Mouse (Mus musculus) lung, postnatal 25 days (tissue): Measurements from ENCODE around the gene Set.
A peak's percentile ranks its signal among the peaks of the same experiment; 100 is the strongest.

Experiments
- DNase-seq: peaks from one replicate; pipeline ENCODE4 v3.0.0; 2022; ENCODE audit warnings: low spot score

Set gene

DNA sequence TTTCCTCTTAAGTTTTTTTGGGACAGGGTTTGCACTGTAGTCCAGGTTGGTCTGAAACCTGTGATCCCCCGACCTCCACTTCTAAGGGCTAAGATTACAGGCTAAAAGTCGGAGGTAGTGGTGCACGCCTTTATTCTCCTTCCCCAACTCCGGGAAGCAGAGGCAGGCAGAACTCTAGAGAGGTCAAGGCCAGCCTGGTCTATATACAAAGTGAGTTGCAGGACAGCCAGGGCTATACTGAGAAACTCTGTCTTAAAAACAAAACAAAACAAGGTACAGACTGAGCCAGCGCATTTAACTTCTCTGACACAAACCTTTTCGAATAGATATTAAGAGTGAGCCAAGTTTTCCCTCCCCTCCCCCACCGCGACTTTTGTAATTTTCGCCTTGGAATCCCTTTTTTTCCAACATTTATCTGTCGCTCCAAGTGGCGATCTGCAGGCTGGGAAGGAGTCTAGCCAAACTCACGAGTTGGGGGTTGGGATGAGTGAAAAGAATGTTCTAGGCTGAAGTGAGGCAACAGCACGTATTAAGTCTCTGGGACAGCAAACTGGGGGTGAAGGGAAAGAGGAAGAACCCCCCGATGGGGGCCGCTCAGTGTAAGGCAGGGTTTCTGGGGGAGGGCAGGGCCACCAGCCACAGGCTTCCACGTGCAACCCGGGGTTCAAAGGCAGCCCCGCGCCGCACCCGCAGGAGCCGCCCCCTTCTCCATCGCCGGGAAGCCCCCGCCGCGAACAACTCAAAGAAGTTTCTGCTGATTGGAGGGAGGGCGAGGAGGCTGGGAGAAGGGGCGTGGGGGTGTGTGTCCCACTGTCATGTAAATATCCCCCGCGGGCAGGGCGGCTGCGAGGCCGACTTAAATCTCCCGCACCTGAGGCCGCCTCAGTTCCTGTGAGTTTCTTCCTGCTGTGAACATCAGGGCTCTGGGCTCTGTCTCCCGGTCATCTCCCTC, 4.3 kb downstream of the Set start:
- peak; percentile 31 for DNase-seq

DNA sequence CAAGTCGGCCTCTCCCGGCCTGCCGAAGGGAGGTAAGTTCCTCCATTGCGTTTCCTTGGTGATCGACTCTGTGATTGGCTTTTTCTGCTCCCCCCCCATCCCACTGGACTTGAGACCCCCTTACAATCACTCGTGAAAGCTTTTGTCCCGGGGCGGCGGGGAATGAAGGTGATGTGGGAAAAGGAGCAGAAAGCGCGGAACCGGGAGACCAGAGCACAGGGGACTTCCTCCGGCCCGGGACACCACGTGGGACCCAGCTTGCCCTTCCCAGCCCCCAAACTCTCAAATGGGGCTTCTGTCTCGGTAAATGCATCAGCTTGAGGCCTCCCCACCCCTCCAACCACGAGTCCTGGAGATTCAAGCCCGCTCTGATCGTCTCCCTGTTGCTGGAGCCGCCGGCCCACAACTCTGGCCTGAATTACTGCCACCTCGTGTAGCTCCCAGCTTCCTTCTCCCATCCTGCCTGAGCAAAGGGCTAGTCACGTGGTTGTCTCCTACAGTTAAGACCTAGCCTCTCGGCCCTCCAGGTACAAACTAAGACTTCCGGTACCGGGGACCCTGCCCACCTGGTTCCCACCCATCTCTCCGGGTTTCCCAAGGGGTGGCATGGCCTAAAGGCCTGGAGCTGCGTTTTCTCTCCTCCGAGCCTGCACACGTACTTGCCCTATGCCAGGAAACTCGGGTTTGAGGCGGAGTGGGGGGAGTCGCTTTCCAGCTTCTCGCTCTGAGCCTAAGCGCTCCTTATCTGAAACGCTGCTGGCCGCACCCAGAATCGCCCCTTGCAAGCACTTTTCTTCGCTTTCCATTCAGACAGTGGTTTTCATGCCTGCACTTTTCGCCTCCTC, 5.3 kb downstream of the Set start:
- peak; percentile 64 for DNase-seq

DNA sequence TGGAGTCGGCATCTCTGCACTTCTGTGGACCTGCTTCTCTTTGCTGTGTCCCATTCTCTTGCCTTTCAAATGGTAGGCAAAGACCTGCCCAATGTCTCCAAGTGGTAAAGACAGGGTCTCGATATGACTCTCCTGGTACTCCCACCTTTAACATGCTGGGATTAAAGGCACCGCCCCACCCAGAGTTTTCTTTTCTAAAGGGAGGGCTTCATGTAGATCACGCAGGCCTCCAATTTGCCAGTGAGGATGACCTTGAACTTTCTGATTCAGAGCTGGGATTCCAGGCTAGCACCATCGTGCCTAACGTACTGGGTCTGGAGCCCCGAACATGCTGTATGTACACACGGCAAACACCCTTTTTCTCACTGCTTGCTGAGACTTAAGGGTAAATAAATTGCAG, 6.1 kb downstream of the Set start:
- DNase-seq = no peak

DNA sequence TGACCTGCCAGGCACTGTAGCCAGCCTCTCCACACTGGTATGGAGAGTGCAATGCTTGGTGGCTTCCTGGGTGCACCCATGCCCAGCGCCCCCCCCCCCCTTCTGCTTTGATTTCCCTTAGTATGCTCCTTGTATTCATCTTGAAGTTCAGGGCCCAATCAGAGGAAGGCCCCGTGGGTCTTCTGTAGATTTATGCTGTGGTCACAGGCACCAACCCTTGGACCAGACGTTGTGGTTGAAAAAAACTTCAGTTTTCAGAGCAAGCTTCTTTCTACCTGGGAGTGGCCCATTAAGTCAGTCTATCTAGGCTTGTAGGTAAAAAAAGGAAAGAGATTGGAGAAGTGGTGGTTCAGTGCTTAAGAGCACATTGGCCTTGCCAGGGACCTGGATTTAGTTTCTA, 6.6 kb downstream of the Set start:
- DNase-seq = no peak

DNA sequence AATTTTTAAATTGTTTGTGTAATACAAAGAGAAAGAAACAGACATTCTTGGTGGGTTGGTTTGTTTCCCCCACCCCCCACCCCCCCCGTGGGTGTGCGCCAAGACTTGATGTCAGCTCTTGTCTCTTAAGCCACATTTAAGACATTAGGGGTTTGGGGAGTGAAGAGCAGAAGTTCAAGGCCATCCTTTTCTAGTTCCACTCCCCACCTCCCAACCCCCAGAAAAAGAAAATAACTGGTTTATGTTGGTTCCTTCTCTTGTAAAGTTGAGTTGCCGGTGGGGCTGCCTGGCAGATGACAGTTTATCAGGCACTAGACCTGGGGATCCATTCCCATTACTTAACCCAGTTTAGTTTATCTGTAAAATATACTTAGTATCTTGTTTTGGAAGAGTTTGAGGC, 7.1 kb downstream of the Set start:
- DNase-seq = no peak

DNA sequence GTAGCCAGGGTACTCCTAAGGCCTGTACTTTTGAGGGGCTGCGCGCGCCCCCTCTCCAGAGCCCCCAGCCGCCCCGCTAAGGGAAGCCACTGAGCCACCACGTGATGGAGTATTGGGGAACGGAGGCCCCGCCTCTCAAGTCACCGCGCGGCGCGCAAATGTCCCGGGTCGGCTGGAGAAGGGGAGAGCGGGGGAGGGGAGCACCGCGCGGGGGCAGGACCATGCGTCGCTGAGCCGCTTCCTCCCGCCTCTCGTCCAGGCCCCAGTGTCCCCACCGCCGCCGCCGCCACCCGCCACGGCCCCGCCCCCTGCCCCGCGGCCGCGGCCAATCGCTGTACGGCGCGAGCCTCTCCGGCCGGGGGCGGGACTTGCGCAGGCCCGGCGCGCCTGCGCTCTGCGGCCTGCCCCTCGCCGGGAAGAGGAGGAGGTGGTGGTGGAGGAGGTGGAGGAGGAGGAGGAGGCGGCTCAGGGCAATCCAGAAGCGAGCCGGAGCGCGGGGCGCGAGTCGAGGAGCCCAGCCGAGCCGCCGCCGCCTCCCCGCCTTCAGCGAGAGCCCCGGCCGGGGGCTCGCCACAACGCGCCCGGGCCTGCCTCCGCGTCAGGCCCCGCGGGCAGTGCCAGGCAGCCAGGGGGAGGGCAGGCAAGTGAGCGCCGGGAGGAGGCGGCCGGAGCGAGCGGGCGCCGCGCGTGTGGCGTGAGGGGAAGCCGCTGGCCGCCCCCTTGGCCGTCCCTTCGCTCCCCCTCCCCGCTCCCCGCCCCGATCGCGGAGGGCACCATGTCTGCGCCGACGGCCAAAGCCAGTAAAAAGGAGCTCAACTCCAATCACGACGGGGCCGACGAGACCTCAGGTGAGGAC, 9.1 kb downstream of the Set start:
- peak; percentile 96 for DNase-seq

DNA sequence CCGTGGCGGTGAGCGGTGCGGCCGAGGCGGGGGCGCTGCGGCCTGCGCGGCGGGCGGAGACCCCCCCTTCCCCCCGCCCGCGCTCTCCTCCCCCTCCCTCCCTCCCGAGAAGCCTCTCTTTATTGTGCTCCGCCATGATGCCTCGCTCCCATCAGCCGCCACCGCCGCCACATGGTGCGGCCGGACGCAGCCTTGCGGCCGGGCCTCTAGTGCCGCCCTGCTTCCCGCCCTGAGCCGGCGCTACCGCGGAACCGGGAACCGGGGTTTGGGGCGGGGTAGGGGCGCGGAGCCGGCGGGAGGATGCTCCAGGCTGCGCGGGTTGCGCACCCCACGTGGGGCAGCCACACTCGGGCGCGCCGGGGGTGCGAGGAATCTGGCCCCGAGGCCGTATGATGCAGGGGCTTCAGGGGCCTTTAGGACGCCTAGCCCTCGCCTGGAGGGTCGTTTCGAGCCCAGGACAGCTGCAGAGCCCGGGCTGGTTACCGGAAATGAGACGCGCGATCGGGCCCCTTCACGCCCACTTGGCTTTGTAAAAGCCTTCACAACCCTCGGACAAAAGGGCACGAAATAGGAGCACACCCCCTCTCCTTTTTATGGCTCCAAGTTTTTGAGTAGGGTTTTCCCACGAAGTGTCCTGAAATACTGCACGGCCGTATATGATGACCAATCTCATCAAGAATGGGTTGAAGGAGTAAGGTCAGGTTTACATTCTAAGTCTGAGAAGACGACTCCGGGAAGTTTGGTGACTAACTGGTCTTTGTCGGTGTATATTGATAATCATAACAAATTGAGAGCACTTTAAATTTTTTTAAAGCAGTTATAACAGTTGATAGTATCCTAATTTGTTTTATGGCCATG, 10.1 kb downstream of the Set start:
- peak; percentile 38 for DNase-seq

DNA sequence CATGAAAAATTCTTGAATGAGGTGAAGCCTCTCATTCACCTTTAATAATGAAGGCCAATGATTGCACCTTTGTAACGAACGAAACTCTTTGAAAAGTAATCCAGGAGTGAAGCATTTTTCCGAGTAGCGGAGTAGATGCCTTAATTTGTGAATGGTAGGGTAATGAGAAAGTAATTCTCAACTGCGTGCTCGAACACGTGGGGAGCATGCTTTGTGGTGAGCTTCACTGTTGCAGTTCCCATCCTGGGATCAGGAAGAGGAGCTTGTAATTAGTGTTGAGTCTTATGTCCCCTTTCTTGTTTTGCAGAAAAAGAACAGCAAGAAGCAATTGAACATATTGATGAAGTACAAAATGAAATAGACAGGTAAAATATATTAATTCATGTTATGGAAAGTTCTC, 10.8 kb downstream of the Set start:
- no peak for DNase-seq

DNA sequence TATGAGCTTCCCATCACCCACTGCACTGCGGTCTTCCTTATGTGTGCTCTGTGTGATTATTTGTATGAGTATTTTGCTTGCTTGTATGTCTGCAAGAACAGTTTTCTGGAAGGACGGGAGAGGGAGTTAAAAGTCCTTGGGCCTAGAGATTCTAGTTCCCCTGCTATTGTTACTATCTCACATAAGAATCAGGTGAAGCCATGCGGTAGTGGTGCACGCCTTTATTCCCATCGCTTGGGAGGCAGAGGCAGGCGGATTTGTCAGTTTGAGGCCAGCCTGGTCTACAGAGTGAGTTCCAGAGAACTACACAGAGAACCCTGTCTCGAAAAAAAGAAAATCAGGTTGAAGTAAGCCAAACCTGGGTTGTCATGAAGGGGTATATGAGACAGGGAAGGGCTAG, 15.7 kb downstream of the Set start:
- DNase-seq = no peak

DNA sequence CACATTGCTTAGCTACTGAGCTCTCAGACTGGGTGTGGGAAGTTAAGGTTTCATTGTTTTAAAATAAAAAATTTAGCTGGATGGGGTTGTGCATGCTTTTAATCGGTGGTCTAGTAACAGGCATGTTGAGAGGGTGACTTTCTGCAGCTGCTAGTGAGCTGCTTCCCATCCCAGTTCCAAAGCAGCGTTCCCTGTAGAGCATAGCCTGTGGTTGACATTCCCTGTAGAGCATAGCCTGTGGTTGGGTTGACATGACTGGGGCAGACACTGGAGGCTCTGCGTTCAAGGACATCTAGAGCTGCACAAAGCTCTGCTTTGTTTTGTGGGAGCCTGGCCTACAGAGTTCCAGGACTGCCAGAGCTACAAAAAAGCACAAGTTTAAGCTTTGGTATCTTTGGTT, 16.1 kb downstream of the Set start:
- DNase-seq = no peak

DNA sequence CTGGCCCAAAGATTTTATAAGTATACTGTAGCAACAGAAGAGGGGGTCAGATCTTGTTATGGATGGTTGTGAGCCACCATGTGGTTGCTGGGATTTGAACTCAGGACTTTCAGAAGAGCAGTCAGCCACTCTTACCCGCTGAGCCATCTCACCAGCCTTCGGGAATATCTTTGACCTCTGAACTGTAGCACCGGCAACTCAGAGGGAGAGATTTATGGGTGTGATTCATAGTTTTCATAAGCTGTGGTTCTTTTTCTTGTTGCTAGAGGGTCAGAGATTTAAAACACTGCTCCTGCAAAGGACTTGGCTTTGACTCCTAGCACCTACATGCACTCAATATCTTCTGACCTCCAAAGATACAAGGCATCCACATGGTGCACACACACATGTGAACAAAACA, 18.4 kb downstream of the Set start:
- no peak for DNase-seq

DNA sequence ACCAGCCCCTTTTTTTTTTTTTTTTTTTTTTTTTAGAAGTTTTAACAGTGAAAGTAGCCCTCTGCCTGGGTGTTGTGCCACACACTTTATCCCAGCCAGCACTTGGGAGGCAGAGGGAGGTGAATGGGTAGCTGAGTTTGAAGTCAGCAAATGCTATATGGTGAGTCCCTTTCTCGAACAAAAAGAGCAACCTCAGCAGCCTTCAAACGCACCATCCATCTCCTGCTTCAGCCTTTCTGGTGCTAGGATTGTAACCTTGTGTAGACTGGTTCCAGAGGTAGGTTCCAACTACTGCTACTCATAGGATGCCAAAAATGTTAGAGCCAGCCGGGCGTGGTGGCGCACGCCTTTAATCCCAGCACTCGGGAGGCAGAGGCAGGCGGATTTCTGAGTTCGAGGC, 19.3 kb downstream of the Set start:
- no peak for DNase-seq

DNA sequence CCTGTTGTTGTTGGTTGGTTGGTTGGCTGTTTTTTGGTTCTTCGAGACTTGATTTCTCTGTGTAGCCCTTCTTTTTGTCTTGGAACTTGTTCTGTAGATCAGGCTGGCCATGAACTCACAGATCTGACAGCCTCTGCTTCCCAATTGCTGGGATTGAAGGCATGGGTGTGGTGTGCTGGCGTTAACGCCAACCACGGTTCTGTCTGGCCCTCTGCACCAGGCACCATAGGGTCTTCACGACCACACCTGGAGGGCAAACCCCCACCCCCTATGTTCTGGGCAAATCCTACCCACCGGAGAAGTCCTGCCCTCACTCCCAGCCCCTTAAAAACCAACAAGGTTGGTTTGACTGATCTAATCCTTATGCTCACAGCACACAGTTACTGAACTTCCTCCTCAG, 19.8 kb downstream of the Set start:
- DNase-seq = no peak

DNA sequence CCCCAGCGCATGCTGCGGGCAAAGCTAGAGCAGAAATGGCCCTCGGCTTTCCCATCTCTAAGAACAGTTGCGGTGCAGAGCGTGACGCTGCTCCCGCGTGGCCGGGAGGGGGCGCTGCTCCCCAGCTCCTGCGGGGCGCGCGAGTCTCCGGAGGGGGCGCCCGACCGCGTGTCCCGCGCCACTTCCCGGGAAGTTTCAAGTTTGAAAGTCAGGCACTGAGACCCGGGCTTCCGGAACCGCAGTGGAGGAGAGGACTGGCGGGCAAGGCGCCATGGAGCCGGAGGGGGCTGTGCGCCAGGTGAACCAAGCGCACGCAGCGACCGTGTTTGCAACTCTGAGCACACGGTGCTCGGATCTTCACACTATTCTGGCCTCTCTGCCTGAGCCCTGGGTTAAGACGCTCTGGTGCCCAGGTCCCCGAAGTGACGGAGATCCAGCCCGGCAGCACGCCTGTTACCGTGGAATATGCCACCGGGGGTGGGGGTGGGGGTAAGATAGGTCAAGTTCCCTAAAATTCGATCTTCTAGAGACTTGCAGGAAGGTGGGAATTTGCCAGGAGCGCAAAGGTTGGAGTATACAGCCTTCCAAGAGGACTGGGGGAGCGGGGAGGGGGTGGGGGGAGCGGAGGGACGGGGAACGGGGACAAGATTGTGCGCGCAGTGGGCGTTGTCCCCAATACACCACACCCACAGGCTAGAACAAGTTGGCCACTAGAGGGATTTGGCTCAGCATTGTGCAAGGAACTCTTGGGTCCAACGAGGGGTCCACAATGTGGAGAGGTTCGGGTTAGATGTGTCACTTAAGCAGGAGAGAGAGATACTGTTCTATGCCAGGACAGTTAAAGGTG, 20.5 kb downstream of the Set start, which contains the start of gene Pkn3:
Pkn3 (plus strand) TSS at position 183 of the 847 bp plus-strand sequence.
- peak; percentile 86 for DNase-seq

DNA sequence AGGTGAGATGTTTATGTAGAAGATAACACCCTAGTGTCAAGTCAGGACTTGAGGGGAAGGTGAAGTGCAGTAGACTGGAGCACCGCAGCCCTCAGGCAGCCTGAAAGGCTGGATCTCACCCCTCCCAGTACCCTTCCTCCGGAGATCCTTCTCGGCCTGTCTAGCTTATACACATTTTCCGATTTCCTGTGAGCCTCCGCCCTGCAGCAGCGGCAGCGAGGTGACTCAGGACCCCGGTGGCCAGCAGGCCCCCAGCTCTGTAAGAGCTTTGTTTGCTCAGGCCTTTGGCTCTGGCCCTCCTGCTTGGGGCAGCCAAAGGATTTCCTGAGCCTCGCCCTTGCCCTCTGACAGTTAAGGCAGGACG, 21.2 kb downstream of the Set start:
- peak; percentile 59 for DNase-seq

DNA sequence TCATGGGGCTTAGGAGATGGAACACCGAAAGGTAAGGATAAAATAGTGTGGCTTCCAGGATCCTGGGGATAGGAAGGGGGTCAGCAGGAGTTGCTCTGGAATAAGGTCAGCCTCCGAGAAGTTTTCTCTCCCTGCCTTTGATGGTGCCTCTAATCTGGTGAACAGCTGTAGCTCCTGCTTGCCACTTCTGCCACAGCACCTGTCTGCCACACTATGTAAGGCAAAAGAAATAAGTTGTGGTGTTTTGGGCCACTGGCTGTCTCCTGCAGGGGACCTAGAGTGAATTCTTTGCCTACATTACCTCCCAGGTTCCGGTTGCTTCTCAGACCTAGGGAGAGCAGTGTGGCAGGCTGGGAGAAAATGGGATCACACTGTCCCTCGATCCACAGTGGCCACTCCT, 21.6 kb downstream of the Set start:
- DNase-seq = no peak

DNA sequence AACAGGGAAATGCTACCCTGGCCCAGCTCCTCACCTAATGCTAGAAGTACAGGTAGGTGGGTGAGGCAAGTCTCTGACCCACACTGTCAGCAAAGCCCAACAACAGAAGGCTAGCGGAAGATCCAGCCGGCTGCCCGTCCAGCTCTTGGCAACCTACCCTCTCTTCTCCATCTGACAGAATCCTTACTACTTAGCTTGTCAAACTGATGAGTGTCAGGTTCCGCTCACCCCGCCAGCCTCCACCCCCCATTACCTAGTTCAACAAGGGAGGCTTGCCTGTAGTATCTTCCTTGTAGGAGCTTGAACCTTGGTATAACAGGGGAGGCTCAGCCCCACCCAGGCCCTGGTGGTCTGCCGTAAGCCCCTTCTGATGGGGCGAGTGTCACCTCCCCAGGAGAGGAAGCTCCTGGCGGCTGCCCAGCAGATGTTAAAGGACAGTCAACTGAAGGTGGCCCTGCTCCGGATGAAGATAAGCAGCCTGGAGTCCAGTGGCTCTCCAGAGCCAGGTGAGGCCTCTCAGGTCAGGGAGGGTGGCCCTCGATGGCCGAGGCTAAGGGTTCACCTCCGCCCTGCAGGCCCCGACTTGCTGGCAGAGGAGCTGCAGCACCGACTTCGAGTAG, 23.1 kb downstream of the Set start:
- no peak for DNase-seq

DNA sequence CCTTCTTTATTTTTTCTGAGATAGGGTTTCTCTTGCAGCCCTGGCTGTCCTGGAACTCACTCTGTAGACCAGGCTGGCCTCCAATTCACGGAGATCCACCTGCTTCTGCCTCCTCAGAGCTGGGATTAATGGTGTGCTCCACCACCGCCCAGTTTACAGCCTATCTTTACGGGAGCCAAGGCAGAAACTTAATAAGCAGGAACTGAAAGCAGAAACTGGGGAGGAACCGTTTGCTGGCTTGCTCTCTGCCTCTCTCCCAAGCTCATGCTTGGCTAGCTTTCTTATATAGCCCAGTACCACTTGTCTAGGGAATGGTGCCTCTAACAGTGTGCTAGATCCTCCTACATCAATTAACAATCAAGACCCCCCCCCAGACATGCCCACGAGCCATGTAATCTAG, 26.9 kb downstream of the Set start:
- DNase-seq = no peak

DNA sequence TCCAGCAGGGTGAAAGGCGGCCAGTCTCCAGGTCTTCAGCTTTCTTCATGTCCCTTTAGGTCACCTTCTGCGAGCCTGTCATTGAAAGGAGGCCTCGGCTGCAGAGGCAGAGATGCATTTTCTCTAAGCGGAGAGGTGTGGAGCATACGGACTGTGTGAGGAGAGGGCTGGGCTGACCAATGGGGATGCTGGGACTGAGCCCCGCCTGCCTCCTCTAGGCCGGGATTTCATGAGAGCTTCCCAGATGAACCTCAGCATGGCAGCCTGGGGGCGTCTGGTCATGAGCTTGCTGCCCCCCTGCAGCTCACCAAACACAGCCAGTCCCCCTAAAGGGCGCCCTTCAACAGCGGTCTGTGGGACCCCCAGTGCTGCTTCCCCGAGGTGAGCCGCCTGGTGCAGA, 27.5 kb downstream of the Set start:
- DNase-seq = no peak

DNA sequence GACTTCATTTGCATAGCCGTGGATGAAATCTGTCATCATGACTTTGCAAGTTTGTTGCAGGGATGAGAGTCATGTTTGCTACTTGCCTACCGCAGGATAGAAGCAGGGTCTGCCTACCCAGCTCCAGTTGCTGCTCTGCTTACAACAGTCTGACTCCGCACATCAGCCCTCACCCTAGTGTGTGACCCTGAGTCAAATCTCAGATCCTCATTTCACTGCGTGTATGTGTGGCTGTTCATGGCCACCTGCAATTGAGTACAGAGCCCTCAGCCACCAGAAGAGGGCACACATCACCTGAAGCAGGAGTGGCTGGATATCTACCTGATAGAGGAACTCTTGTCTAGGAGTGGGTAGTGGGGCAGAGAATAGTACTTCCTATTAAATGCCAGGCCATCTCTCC, 30.1 kb downstream of the Set start:
- no peak for DNase-seq
